Mouse (Mus musculus): ENCODE results near the gene Gm13693. TPM values are rescaled to one million over a fixed set of nuclear protein-coding genes. Genes with fewer than 3 reads are reported as not detected.

Gm13693 gene
- total RNA-seq (2023) = 1 to 10 TPM in 1 of 2 experiments, under 1 TPM in 1; 0.98 to 1.7 TPM

DNA sequence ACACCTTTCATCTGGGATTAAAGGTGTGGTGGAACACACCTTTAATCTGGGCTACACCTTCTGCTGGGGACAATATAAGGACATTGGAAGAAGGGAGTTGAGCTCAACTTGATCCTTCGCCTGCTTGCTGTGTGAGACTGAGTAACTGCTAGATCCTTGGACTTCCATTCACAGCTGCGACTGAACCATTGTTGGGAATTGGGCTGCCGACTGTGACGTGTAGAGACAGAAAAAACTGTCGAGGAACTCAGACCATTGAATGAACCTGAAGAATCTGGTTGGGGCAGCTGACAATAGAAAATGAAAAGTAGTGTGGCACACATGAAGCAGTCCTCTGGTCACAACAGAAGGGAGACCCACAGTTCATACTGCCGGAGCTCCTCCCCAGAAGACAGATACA is at the start of gene Gm13693:
Gene Gm13693, plus strand, starts transcription at position 301 of the 400 bp plus-strand sequence.

DNA sequence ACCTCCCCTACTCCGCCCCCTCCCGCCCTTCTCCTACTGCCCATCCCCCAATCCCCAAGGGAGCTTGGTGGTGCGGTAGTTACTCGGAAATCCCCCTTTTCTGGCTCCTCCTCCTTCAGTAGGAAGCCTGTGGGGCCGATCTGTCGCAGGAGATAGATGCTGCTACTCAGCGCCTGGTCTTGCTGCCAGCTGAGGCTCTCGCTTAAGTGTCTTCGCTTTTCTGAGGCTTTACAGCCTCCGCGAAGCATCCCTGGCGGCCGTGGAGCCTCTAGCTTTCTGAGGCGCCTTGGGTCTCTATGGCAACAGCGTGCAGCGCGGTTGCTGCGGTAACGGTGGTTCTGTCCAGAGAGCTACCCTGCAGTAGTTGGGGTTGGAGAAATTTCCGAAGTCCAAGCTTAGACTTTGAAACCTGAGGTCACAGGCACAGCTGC is 20.4 kb upstream of the Gm13693 start, which contains the start of gene Zswim2:
Gene Zswim2, minus strand, starts transcription at position 298 of the 431 bp plus-strand sequence.

GRCm38 (mm10) chr2:83955393-83955792 is 5.9 kb upstream of the Gm13693 start, which contains the start of gene Gm13698:
TSS of gene Gm13698 (plus strand) at chr2:83955693.

DNA sequence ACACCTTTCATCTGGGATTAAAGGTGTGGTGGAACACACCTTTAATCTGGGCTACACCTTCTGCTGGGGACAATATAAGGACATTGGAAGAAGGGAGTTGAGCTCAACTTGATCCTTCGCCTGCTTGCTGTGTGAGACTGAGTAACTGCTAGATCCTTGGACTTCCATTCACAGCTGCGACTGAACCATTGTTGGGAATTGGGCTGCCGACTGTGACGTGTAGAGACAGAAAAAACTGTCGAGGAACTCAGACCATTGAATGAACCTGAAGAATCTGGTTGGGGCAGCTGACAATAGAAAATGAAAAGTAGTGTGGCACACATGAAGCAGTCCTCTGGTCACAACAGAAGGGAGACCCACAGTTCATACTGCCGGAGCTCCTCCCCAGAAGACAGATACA is 5.7 kb downstream of the Gm13693 start, which contains the start of gene Gm13695:
Gene Gm13695, plus strand, starts transcription at position 301 of the 400 bp plus-strand sequence.

GRCm38 (mm10) chr2:83972823-83973222 is 11.5 kb downstream of the Gm13693 start, which contains the start of gene Gm13696:
TSS of gene Gm13696 (plus strand) at chr2:83973123.

DNA sequence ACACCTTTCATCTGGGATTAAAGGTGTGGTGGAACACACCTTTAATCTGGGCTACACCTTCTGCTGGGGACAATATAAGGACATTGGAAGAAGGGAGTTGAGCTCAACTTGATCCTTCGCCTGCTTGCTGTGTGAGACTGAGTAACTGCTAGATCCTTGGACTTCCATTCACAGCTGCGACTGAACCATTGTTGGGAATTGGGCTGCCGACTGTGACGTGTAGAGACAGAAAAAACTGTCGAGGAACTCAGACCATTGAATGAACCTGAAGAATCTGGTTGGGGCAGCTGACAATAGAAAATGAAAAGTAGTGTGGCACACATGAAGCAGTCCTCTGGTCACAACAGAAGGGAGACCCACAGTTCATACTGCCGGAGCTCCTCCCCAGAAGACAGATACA is 17.3 kb downstream of the Gm13693 start, which contains the start of gene Gm13694:
Gene Gm13694, plus strand, starts transcription at position 301 of the 400 bp plus-strand sequence.

DNA sequence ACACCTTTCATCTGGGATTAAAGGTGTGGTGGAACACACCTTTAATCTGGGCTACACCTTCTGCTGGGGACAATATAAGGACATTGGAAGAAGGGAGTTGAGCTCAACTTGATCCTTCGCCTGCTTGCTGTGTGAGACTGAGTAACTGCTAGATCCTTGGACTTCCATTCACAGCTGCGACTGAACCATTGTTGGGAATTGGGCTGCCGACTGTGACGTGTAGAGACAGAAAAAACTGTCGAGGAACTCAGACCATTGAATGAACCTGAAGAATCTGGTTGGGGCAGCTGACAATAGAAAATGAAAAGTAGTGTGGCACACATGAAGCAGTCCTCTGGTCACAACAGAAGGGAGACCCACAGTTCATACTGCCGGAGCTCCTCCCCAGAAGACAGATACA is 23.1 kb downstream of the Gm13693 start, which contains the start of gene Gm13697:
Gene Gm13697, plus strand, starts transcription at position 301 of the 400 bp plus-strand sequence.

DNA sequence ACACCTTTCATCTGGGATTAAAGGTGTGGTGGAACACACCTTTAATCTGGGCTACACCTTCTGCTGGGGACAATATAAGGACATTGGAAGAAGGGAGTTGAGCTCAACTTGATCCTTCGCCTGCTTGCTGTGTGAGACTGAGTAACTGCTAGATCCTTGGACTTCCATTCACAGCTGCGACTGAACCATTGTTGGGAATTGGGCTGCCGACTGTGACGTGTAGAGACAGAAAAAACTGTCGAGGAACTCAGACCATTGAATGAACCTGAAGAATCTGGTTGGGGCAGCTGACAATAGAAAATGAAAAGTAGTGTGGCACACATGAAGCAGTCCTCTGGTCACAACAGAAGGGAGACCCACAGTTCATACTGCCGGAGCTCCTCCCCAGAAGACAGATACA is 28.9 kb downstream of the Gm13693 start, which contains the start of gene Gm13691:
Gene Gm13691, plus strand, starts transcription at position 301 of the 400 bp plus-strand sequence.

Other genes with a start within 250 kb of the Gm13693 start
- 10 to 100 TPM; 35.2 to 38.3 TPM for gene Itgav, start 237.1 kb upstream of the Gm13693 start, total RNA-seq (2023)
- not detected for gene Fam171b, start 148.9 kb upstream of the Gm13693 start, total RNA-seq (2023)
- gene Zswim2, start 20.3 kb upstream of the Gm13693 start, total RNA-seq (2023) = not detected
- gene Gm13698, start 5.8 kb upstream of the Gm13693 start, total RNA-seq (2023) = 1 to 10 TPM in 1 of 2 experiments, under 1 TPM in 1; 0.98 to 1.7 TPM
- gene Gm13695, start 5.8 kb downstream of the Gm13693 start, total RNA-seq (2023) = under 1 TPM in 1 of 2 experiments, not detected in 1; 0.98 TPM
- 1 to 10 TPM in 1 of 2 experiments, under 1 TPM in 1; 0.98 to 1.7 TPM for gene Gm13696, start 11.6 kb downstream of the Gm13693 start, total RNA-seq (2023)
- gene Gm13694, start 17.4 kb downstream of the Gm13693 start, total RNA-seq (2023) = 1 to 10 TPM in 1 of 2 experiments, under 1 TPM in 1; 0.98 to 1.7 TPM
- gene Gm13697, start 23.2 kb downstream of the Gm13693 start, total RNA-seq (2023) = 1 to 10 TPM in 1 of 2 experiments, under 1 TPM in 1; 0.98 to 1.7 TPM
- 1 to 10 TPM in 1 of 2 experiments, under 1 TPM in 1; 0.98 to 1.7 TPM for gene Gm13691, start 29.1 kb downstream of the Gm13693 start, total RNA-seq (2023)

All from neutrophil, adult 59 days (primary cell).